Comparison of ENCODE assay signal across 10 mouse cellular contexts in genomic region chr17:23540605-23541475, GRCm38 (mm10). TPM values are rescaled to one million over a fixed set of nuclear protein-coding genes. Genes with fewer than 3 reads are reported as not detected.
A peak's percentile ranks its signal among the peaks of the same experiment; 100 is the strongest.
DNase-seq lines count a peak whose midpoint lies in the region; ATAC-seq and TF ChIP-seq lines count a peak whose summit lies in the region.
"Had no signal": no experiment of that assay in that cellular context is flagged by ENCODE, and none has a peak within 500 bp of the region (broad histone marks: within the 10 kb centered on the region; RNA-seq: fewer than 3 reads in every experiment).

No protein-coding gene starts in this region.

- no peak for TF ChIP-seq CTCF in midbrain, postnatal 0 days (IDR thresholded peaks at IDR 0.05)

- no peaks in the 10 kb centered on the region for H3K9me3 ChIP-seq in hindbrain, embryonic 16.5 days (ENCODE audit: control insufficient read depth, low read length)
- no peaks in the 10 kb centered on the region for H3K9me3 ChIP-seq in midbrain, postnatal 0 days (ENCODE audit: low read length)

- peak overlapping the region; percentile 15; the same call in 1 of the 2 replicates for H3K4me3 ChIP-seq in hindbrain, embryonic 16.5 days (ENCODE audit: low read length)
- H3K4me3 ChIP-seq in midbrain, postnatal 0 days (ENCODE audit: low read depth, low read length): peak overlapping the region; percentile 9; the same call in 1 of the 2 replicates

- no peak overlapping the region for H3K27ac ChIP-seq in hindbrain, embryonic 16.5 days (ENCODE audit: low read depth, low read length)
- H3K27ac ChIP-seq in midbrain, postnatal 0 days (ENCODE audit: low read depth, low read length): no peak overlapping the region

- peak; percentile 53; the same call in 1 of the 2 replicates for ATAC-seq in hindbrain, embryonic 16.5 days
- peak; percentile 35; the same call in 1 of the 2 replicates for ATAC-seq in midbrain, postnatal 0 days (ENCODE audit: low FRiP score)
- no peak for ATAC-seq in erythroid progenitor cell, adult 5-6 weeks (replicated peaks; ENCODE audit: low FRiP score, poor library complexity, severe bottlenecking)

- H3K9ac ChIP-seq in hindbrain, embryonic 16.5 days (ENCODE audit: low read depth, low read length): no peak overlapping the region
- no peak overlapping the region for H3K9ac ChIP-seq in midbrain, postnatal 0 days (replicated peaks; ENCODE audit: low read length, poor library complexity, severe bottlenecking)

- peaks cover 7% of the 10 kb centered on the region for H3K4me1 ChIP-seq in hindbrain, embryonic 16.5 days (ENCODE audit: control insufficient read depth, insufficient read depth, low read depth, low read length)
- no peaks in the 10 kb centered on the region for H3K4me1 ChIP-seq in midbrain, postnatal 0 days (ENCODE audit: insufficient read depth, low read length)

- peak overlapping the region; percentile 27 for H3K4me2 ChIP-seq in hindbrain, embryonic 16.5 days (ENCODE audit: low read length)
- H3K4me2 ChIP-seq in midbrain, postnatal 0 days (ENCODE audit: low read depth, low read length, poor library complexity, severe bottlenecking): peak overlapping the region; percentile 33

- H3K36me3 ChIP-seq in hindbrain, embryonic 16.5 days (ENCODE audit: control insufficient read depth, insufficient read depth, low read length): no peaks in the 10 kb centered on the region
- no peaks in the 10 kb centered on the region for H3K36me3 ChIP-seq in midbrain, postnatal 0 days (ENCODE audit: insufficient read depth, low read length)

- peaks cover 14% of the 10 kb centered on the region for H3K27me3 ChIP-seq in hindbrain, embryonic 16.5 days (replicated peaks; ENCODE audit: control insufficient read depth, insufficient read depth, low read length)
- H3K27me3 ChIP-seq in midbrain, postnatal 0 days (ENCODE audit: insufficient read depth, low read length): peaks cover 36% of the 10 kb centered on the region

- peak; percentile 5 to 18 for DNase-seq in cerebellum, postnatal 25 days
- no peak for DNase-seq in cerebellum, adult 8-10 months
- DNase-seq in right cerebral cortex, postnatal 4 days: peak; percentile 43
- no peak for DNase-seq in right cerebral cortex, postnatal 25 days
- DNase-seq in midbrain, postnatal 0 days (ENCODE audit: low spot score): no peak
- DNase-seq in cerebellum, adult 11-12 months: no peak

- 13% methylated on average over 31 of the region's 31 CpGs for WGBS in hindbrain, embryonic 16.5 days
- 10% methylated on average over 31 of the region's 31 CpGs for WGBS in midbrain, postnatal 0 days

RNA-seq across cellular contexts. Expression of gene Zfp213, which starts 23.2 kb away (rescaled TPM):
- 17.0 and 18.0 TPM in 2 replicates for polyA plus RNA-seq in hindbrain, embryonic 16.5 days (2015; fragmentation: Nextera tagmentation; extraction: Ambion mirVana)
- 16.9 and 21.7 TPM in 2 replicates for total RNA-seq in midbrain, postnatal 0 days (2014; rRNA removed)
- polyA plus RNA-seq in midbrain, postnatal 0 days (2015; fragmentation: Nextera tagmentation; extraction: Ambion mirVana): 10.0 and 10.7 TPM in 2 replicates
- total RNA-seq in erythroid progenitor cell, adult 5-6 weeks (2015; ENCODE audit: low replicate concordance): 2.2 and 3.4 TPM in 2 replicates
- 0.90 and 1.4 TPM in 2 replicates for total RNA-seq in erythroid progenitor cell, adult 5-6 weeks (2017; ENCODE audit: low replicate concordance)

RNA-seq across cellular contexts. Expression of gene Zfp13, which starts 58.4 kb away (rescaled TPM):
- polyA plus RNA-seq in hindbrain, embryonic 16.5 days (2015; fragmentation: Nextera tagmentation; extraction: Ambion mirVana): 26.4 and 29.1 TPM in 2 replicates
- 36.2 and 48.2 TPM in 2 replicates for total RNA-seq in midbrain, postnatal 0 days (2014; rRNA removed)
- 23.3 and 26.3 TPM in 2 replicates for polyA plus RNA-seq in midbrain, postnatal 0 days (2015; fragmentation: Nextera tagmentation; extraction: Ambion mirVana)
- not detected in 2 replicates for total RNA-seq in erythroid progenitor cell, adult 5-6 weeks (2015; ENCODE audit: low replicate concordance)
- not detected in 2 replicates for total RNA-seq in erythroid progenitor cell, adult 5-6 weeks (2017; ENCODE audit: low replicate concordance)

RNA-seq across cellular contexts. Expression of gene Zscan10, which starts 59.8 kb away (rescaled TPM):
- polyA plus RNA-seq in hindbrain, embryonic 16.5 days (2015; fragmentation: Nextera tagmentation; extraction: Ambion mirVana): 0.20 and 0.25 TPM in 2 replicates
- not detected in 2 replicates for total RNA-seq in midbrain, postnatal 0 days (2014; rRNA removed)
- polyA plus RNA-seq in midbrain, postnatal 0 days (2015; fragmentation: Nextera tagmentation; extraction: Ambion mirVana): not detected in 2 replicates
- not detected in 2 replicates for total RNA-seq in erythroid progenitor cell, adult 5-6 weeks (2015; ENCODE audit: low replicate concordance)
- not detected in 2 replicates for total RNA-seq in erythroid progenitor cell, adult 5-6 weeks (2017; ENCODE audit: low replicate concordance)
- total RNA-seq: left cerebral cortex, postnatal 25 days had no signal
- polyA plus RNA-seq: cortical plate, adult 2 months had no signal

Comparison
In these comparisons a context has a peak if more than half of its experiments do, and no peak if none do; other contexts are left out.
1. DNase-seq: peak in cerebellum, postnatal 25 days (2 of 2) and right cerebral cortex, postnatal 4 days (single experiment); none in cerebellum, adult 8-10 months (single experiment), right cerebral cortex, postnatal 25 days (single experiment), midbrain, postnatal 0 days (single experiment) and cerebellum, adult 11-12 months (single experiment).
2. RNA of gene Zfp13, which starts 58.4 kb away (total RNA-seq): 36.2 to 48.2 TPM in midbrain, postnatal 0 days; not detected in erythroid progenitor cell, adult 5-6 weeks; every median in the first group is over 10 times any median in the second.